Mouse (Mus musculus): ENCODE results near the gene H2afy. TPM values are rescaled to one million over a fixed set of nuclear protein-coding genes. Genes with fewer than 3 reads are reported as not detected.

The H2afy gene
- total RNA-seq, 4 experiments from 2014 or later = 118 to 123 (median 120) TPM

GRCm38 (mm10) chr13:56112496-56112895 lies 23.7 kb downstream of the H2afy start:
- DNase-seq (ENCODE audit: low spot score in 2 of 2) = no peak

- DNase-seq (ENCODE audit: low spot score in 2 of 2) = no peak
These were observed 24.6 kb downstream of the H2afy start for GRCm38 (mm10) chr13:56111601-56112000.

GRCm38 (mm10) chr13:56110694-56111531 lies 25.2 kb downstream of the H2afy start:
- DNase-seq (ENCODE audit: low spot score in 2 of 2) = no peak

GRCm38 (mm10) chr13:56109703-56110102 lies 26.5 kb downstream of the H2afy start:
- no peak for DNase-seq (ENCODE audit: low spot score in 2 of 2)

GRCm38 (mm10) chr13:56108849-56109519 lies 27.2 kb downstream of the H2afy start:
- DNase-seq (ENCODE audit: low spot score in 2 of 2) = no peak

GRCm38 (mm10) chr13:56104971-56105391 lies 31.2 kb downstream of the H2afy start:
- no peak for DNase-seq (ENCODE audit: low spot score in 2 of 2)

GRCm38 (mm10) chr13:56103796-56104746 lies 32.1 kb downstream of the H2afy start:
- peak; percentile 63 to 64 for DNase-seq (ENCODE audit: low spot score in 2 of 2)

GRCm38 (mm10) chr13:56102160-56102559 lies 34.0 kb downstream of the H2afy start:
- DNase-seq (ENCODE audit: low spot score in 2 of 2) = no peak

GRCm38 (mm10) chr13:56095601-56096195 lies 40.5 kb downstream of the H2afy start:
- DNase-seq (ENCODE audit: low spot score in 2 of 2) = peak in 1 of 2 experiments; percentile 35

- no peak for DNase-seq (ENCODE audit: low spot score in 2 of 2)
These were observed 41.6 kb downstream of the H2afy start for GRCm38 (mm10) chr13:56094544-56094943.

GRCm38 (mm10) chr13:56093680-56094079 lies 42.5 kb downstream of the H2afy start:
- peak in 1 of 2 experiments; percentile 57 for DNase-seq (ENCODE audit: low spot score in 2 of 2)

GRCm38 (mm10) chr13:56092606-56093005 lies 43.6 kb downstream of the H2afy start:
- no peak for DNase-seq (ENCODE audit: low spot score in 2 of 2)

- no peak for DNase-seq (ENCODE audit: low spot score in 2 of 2)
These were observed 45.6 kb downstream of the H2afy start for GRCm38 (mm10) chr13:56090597-56090996.

- DNase-seq (ENCODE audit: low spot score in 2 of 2) = no peak
These were observed 47.6 kb downstream of the H2afy start for GRCm38 (mm10) chr13:56088602-56089001.

GRCm38 (mm10) chr13:56087936-56088335 lies 48.2 kb downstream of the H2afy start:
- no peak for DNase-seq (ENCODE audit: low spot score in 2 of 2)

GRCm38 (mm10) chr13:56084146-56084905 lies 51.8 kb downstream of the H2afy start:
- no peak for DNase-seq (ENCODE audit: low spot score in 2 of 2)

- DNase-seq (ENCODE audit: low spot score in 2 of 2) = no peak
These were observed 54.5 kb downstream of the H2afy start for GRCm38 (mm10) chr13:56081656-56082055.

- DNase-seq (ENCODE audit: low spot score in 2 of 2) = no peak
These were observed 56.5 kb downstream of the H2afy start for GRCm38 (mm10) chr13:56079616-56080015.

GRCm38 (mm10) chr13:56078724-56079262 lies 57.4 kb downstream of the H2afy start:
- DNase-seq (ENCODE audit: low spot score in 2 of 2) = no peak

GRCm38 (mm10) chr13:56075930-56076329 lies 60.2 kb downstream of the H2afy start:
- no peak for DNase-seq (ENCODE audit: low spot score in 2 of 2)

All from layer of hippocampus, adult 8-10 months (tissue).